Mouse (Mus musculus) spleen, adult 2 months (tissue): ENCODE data around the gene Abcc12. TPM values are rescaled to one million over a fixed set of nuclear protein-coding genes. Genes with fewer than 3 reads are reported as not detected.

Experiments used
- DNase-seq, 2 experiments: peaks; one replicate each; pipeline versions ENCODE4 v3.0.0 to v3.0.0-alpha.2; 2012 to 2021; ENCODE audit warnings: low spot score in 2 of 2, low read depth in 1 of 2
- H3K27ac ChIP-seq: fragments of 200-500 bp; 2 replicates; pipeline ENCODE4 v1.5.1; 2012; ENCODE audit warnings: low read length, inconsistent platforms; ENCODE audit not compliant: insufficient read depth
- H3K27me3 ChIP-seq: fragments of 200-500 bp; 2 replicates; pipeline ENCODE4 v1.6.1; 2012; ENCODE audit warnings: mild to moderate bottlenecking, moderate library complexity, low read length, inconsistent platforms; ENCODE audit not compliant: control insufficient read depth, insufficient read depth
- H3K36me3 ChIP-seq: fragments of 200-500 bp; 2 replicates; pipeline ENCODE4 v1.6.1; 2012; ENCODE audit warnings: mild to moderate bottlenecking, low read length, inconsistent platforms; ENCODE audit not compliant: control insufficient read depth, insufficient read depth
- H3K4me1 ChIP-seq: fragments of 200-500 bp; 2 replicates; pipeline ENCODE4 v1.6.1; 2011; ENCODE audit warnings: inconsistent platforms; ENCODE audit not compliant: control insufficient read depth, insufficient read depth, insufficient read length
- H3K4me3 ChIP-seq: fragments of 200-500 bp; 2 replicates; pipeline ENCODE4 v1.5.1; 2011; ENCODE audit warnings: mild to moderate bottlenecking, inconsistent platforms; ENCODE audit not compliant: insufficient read depth, insufficient read length; ENCODE audit errors: extremely low read depth
- CTCF ChIP-seq: fragments of 200-500 bp; IDR thresholded peaks from 2 replicates; pipeline ENCODE4 v1.5.1; 2011; ENCODE audit warnings: mild to moderate bottlenecking, inconsistent platforms; ENCODE audit not compliant: insufficient read depth, insufficient read length, insufficient replicate concordance; ENCODE audit errors: extremely low read depth
- POLR2A ChIP-seq: fragments of 200-500 bp; IDR thresholded peaks from 2 replicates; pipeline ENCODE4 v1.6.1; 2011; ENCODE audit warnings: low read depth, low read length, inconsistent platforms
- WGBS: fragments of 180-500 bp; shearing (Covaris S2); methylation state at CpG from one replicate; pipeline ENCODE4 v1.1.7; 2018; 5-methylcytosine and 5-hydroxymethylcytosine counted together
- polyA plus RNA-seq: library from polyadenylated mRNA; depleted of rRNA; stranded (reverse); fragments of >200 nt; gene quantifications from 2 replicates; pipeline ENCODE4 v1.2.3, GENCODE M21; 2012

Gene Abcc12
- polyA plus RNA-seq, 1 experiment: 0.08 TPM

DNA sequence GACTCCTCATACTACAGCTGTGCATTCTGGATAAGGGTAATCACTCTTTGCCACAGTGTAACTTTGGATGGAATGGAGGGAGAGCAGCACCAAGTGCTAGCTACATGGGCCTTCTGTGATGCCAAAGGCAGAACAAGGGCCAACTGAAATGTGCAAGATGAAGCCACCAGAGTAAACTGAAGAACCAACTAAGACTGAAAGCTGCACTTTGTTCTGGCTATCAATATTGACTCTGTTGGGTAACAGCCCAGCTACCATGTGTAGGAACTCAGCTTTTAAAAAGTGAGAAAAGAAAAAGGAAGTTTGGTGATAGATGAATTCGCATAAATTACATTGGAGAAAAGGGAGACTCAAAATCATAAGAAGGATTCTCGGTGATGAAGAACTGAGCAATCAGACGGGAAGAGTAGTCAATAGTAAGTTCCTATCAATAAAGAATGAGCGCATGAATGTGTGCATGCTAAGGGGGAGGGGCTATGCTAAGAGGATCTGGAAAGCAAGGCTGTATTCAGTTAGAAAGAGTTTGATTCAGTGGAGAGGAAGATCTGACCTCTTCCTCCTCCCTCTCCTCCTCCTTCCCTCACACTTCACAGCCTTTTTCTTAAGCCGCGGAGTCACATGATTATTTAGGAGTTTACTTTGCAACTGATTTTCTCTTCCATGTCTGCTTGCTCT lies 34.7 kb upstream of the Abcc12 start:
- H3K36me3 ChIP-seq: no peaks in the 10 kb centered on the region
- no peak for DNase-seq
- H3K4me3 ChIP-seq: no peak overlapping the region
- WGBS: 88% methylated on average over 6 of the region's 6 CpGs
- H3K4me1 ChIP-seq: peaks cover 5% of the 10 kb centered on the region; the same call in 1 of the 2 replicates
- H3K27me3 ChIP-seq: no peaks in the 10 kb centered on the region
- TF ChIP-seq POLR2A (no peak), CTCF (no peak)
- no peak overlapping the region for H3K27ac ChIP-seq

- Histone ChIP-seq H3K27ac (no peak overlapping the region), H3K4me3 (no peak overlapping the region), H3K4me1 (peaks cover 5% of the 10 kb centered on the region; the same call in 1 of the 2 replicates), H3K27me3 (no peaks in the 10 kb centered on the region), H3K36me3 (no peaks in the 10 kb centered on the region)
- TF ChIP-seq POLR2A (no peak), CTCF (no peak)
- 85% methylated on average over 2 of the region's 2 CpGs for WGBS
- no peak for DNase-seq
Observed at GRCm38 (mm10) chr8:86613798-86614197, 33.3 kb upstream of the Abcc12 start.

GRCm38 (mm10) chr8:86604676-86605075 lies 24.2 kb upstream of the Abcc12 start:
- Histone ChIP-seq H3K36me3 (no peaks in the 10 kb centered on the region), H3K4me1 (no peaks in the 10 kb centered on the region), H3K27me3 (no peaks in the 10 kb centered on the region), H3K4me3 (no peak overlapping the region), H3K27ac (no peak overlapping the region)
- no peak for TF ChIP-seq POLR2A
- no peak for DNase-seq
- WGBS: 9% methylated on average over 3 of the region's 3 CpGs

- TF ChIP-seq POLR2A: no peak
- no peaks in the 10 kb centered on the region for H3K4me1 ChIP-seq
- no peak overlapping the region for H3K4me3 ChIP-seq
- H3K27me3 ChIP-seq: no peaks in the 10 kb centered on the region
- no peaks in the 10 kb centered on the region for H3K36me3 ChIP-seq
- 77% methylated on average over 2 of the region's 2 CpGs for WGBS
- no peak overlapping the region for H3K27ac ChIP-seq
- no peak for DNase-seq
Observed at GRCm38 (mm10) chr8:86603174-86603573, 22.7 kb upstream of the Abcc12 start.

GRCm38 (mm10) chr8:86600311-86600710 lies 19.8 kb upstream of the Abcc12 start:
- no peaks in the 10 kb centered on the region for H3K27me3 ChIP-seq
- no peaks in the 10 kb centered on the region for H3K4me1 ChIP-seq
- H3K36me3 ChIP-seq: no peaks in the 10 kb centered on the region
- 82% methylated on average over 3 of the region's 3 CpGs for WGBS
- no peak for DNase-seq
- no peak overlapping the region for H3K27ac ChIP-seq
- no peak overlapping the region for H3K4me3 ChIP-seq
- no peak for TF ChIP-seq POLR2A
- no peak for TF ChIP-seq CTCF

- DNase-seq: no peak
- H3K36me3 ChIP-seq: no peaks in the 10 kb centered on the region
- H3K4me3 ChIP-seq: no peak overlapping the region
- H3K27me3 ChIP-seq: no peaks in the 10 kb centered on the region
- H3K4me1 ChIP-seq: no peaks in the 10 kb centered on the region
- TF ChIP-seq POLR2A: no peak
- TF ChIP-seq CTCF: no peak
- H3K27ac ChIP-seq: no peak overlapping the region
- WGBS: 88% methylated on average over 6 of the region's 6 CpGs
Observed at GRCm38 (mm10) chr8:86599299-86599698, 18.8 kb upstream of the Abcc12 start.

DNA sequence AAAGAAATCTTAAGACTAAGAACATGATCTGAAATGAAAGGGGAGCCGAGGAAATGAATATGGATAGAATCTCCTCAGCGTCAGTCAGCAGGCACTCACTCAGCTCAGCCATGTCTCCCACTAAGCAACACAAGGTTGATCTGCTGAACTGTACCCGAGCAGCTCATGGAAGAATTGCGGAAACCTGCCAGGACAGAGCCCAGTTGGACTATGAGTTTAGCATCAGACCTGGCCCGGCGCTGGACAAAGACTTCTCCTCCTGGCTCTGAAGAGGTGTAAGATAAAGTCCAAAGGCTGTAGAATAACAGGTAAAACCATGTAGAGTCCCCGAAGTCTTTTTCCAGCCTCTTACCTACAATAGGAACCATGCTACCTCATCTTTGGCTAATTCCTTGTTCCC lies 17.2 kb upstream of the Abcc12 start:
- no peak overlapping the region for H3K27ac ChIP-seq
- no peaks in the 10 kb centered on the region for H3K4me1 ChIP-seq
- H3K27me3 ChIP-seq: no peaks in the 10 kb centered on the region
- TF ChIP-seq POLR2A (no peak), CTCF (no peak)
- no peak for DNase-seq
- WGBS: 92% methylated on average over 7 of the region's 7 CpGs
- H3K4me3 ChIP-seq: no peak overlapping the region
- no peaks in the 10 kb centered on the region for H3K36me3 ChIP-seq
